Mouse (Mus musculus) megakaryocyte, embryonic 14.5 days (primary cell): Measurements from ENCODE around the gene Ctdspl.

Experiments
- FLI1 ChIP-seq: IDR thresholded peaks from 2 replicates; pipeline ENCODE4 v1.6.1; 2012; ENCODE audit warnings: low read length, inconsistent platforms, mixed read lengths
- GATA1 ChIP-seq: IDR thresholded peaks from 3 replicates; pipeline ENCODE4 v1.6.1; 2012; ENCODE audit warnings: mixed read lengths, low read length, inconsistent platforms, borderline replicate concordance

DNA sequence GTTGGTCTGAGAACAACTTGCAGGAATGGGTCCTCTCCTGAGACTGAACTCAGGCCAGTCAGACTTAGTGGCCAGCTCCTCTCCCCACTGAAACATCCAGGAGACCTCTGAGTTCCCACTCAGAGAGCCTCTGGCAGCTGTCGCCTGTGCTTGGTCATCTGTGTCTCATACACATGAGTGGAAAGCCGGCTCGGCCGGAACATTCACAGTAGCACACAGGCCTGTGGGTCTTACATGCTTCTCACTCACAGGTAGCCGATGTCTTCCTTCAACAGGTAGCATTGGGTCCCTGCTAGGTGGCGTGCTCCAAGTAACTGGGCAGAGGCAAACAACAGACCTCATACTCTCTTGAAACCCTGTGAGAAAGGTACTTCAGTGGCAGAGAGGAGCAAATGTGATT lies 35.2 kb upstream of the Ctdspl start:
- TF ChIP-seq GATA1 = no peak
- no peak for TF ChIP-seq FLI1
